Mouse (Mus musculus): ENCODE data around the gene Btg1. TPM values are rescaled to one million over a fixed set of nuclear protein-coding genes. Genes with fewer than 3 reads are reported as not detected.

The Btg1 gene
- 10 to 100 TPM; 34.1 to 39.4 (median 35.2) TPM for total RNA-seq (2022)

DNA sequence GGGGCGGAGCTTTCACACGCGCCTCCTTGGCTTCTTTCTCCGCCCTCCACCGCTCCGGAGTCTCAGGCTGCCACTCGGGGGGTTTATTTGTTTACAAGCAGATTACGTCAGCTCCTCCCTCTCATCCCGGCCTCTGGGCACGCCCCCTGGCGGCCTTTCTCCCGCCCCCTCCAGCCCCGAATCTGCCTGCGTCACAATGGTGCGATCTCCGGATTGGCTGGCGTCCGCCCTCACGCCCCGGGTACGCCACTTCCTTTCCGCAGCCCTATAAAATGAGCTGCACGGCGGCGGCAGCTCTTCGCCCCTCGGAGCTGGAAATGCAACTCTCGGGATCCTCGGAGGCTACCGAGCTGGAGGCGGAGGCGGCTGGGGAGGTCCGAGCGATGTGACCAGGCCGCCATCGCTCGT, at the start of gene Btg1:
Gene Btg1 (plus strand): TSS at position 298 of the 408 bp plus-strand sequence.
- DNase-seq (ENCODE audit: low spot score in 2 of 2), result peak; percentile 98 to 99

DNA sequence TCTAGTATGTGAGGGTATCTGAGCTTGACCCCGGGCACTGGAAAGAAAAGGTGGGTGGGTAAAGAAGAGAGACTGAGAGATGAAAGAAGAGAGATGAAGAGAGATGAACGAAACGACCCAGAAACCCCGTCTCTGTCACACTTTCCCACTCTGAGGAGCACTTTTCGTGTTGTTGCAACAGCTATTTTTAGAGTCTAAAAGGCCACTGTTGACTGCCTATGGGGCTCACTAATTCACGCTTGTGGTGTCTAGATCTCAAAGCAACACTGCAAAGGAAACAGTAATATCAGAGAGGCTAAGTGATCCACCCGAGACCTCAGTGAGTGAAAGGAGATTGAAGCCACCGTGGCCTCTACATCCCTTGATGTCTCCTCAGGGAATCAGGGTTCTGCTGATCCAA, 47.3 kb upstream of the Btg1 start:
- no peak for DNase-seq (ENCODE audit: low spot score in 2 of 2)

DNA sequence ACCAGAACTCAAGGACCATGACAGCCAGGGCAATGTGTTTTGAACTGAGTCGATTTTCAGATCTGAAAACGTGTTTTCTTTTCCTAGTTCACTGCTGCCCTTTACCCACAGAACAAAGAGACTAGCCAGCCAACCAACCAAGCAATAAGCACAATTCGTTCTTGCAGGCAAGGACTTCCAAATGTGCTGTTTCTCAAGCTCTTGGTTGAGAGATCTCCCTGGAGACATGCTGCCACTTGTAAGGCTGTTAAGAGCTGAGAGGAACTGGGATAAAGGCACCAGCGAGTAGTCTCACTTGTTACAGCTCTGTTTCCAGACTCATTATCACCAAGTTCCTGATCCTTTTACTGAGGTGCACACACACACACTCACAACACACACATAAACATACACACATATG, 45.6 kb upstream of the Btg1 start:
- DNase-seq (ENCODE audit: low spot score in 2 of 2), result no peak

DNA sequence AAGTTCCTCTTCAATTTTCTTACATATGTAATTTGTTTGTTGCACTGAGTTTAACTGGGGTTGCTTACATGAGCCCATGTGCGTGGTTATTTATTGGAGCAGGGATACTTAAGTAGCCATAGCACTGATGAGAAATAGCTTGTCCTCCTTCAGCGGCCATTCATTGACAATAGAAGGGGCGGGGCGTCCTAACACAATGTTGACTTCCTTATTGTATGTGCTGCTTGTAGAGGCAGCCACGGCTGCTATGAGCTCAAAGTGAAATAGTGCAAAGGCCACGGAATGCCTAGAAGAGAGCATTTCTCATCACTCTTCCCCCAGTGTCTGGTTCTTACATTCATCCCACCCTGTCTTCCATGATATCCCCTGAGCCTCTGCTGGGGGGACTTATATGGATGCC, 42.0 kb upstream of the Btg1 start:
- no peak for DNase-seq (ENCODE audit: low spot score in 2 of 2)

DNA sequence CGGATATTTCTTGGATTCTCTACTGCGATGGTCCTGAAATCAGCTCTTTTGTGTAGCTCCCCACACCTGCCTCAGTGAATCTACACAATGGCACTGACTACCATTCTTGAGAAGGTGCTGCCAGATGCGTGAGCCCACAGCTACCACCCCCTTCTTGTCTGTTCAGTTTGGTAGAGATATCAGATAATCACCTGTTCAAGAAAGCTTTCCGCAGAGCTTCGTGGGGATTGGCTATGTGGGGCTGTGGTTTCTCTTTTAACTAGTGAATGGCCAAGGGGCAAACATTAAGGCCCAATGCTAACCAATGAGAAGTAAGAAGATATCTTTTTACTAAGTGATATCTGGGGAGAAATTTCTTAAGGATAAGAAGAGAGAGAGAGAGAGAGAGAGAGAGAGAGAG, 41.5 kb upstream of the Btg1 start:
- DNase-seq (ENCODE audit: low spot score in 2 of 2), result no peak

DNA sequence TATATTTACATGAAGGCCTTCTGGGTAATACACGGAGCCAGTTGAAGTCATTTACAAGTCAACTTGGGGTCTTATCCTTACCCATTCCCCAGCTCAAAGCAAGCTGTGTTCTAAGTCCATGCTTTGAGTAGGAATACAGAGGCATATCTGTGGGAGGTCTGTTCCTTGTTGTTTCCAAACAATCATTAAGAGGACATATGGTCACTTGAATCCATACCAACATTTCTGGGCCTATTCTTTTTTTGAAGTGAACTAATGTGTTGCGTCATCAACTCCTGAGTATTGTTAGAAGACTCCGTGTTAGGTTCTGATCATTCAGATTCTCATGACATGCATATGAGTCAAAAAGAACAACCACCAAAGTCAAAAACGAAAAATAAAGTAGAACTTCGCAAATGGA, 37.9 kb upstream of the Btg1 start:
- DNase-seq (ENCODE audit: low spot score in 2 of 2), result no peak

DNA sequence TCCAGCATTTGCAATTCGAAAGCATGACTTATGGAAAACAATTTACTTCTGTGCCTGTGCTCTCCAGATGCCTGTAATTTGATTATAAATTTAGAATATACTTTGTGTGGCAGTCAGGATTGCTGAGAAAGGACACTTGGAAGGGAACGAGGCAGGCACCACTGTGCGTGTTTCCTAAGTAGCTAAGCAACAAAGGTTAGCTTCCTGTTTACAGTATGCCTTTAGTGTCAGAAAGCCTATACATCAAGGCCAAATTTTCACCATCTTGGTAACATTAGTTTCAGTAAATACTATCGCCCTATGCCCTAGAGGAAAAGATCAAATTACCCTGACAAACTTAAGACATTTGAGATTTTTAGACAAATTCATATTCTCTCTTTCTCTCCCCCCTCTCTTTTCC, 37.4 kb upstream of the Btg1 start:
- no peak for DNase-seq (ENCODE audit: low spot score in 2 of 2)

DNA sequence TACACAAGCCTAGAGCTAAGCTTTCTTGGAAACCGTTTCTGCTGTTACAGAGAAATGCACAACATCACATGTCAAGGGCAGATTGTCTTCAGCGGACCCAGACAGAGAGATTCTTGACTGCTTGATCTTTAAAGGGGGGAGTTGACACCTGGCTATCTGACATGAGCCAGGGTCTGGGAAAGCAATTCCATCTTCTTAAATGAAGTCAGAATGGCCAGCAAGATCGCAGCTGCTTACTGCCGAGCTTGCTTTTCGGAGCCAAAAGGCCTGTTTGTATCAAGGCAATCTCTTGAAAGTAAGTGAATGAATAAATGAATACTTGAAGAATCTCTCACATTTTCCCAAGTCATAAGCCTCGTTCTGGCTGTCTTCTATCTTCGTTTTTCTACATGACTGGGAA, 36.6 kb upstream of the Btg1 start:
- no peak for DNase-seq (ENCODE audit: low spot score in 2 of 2)

DNA sequence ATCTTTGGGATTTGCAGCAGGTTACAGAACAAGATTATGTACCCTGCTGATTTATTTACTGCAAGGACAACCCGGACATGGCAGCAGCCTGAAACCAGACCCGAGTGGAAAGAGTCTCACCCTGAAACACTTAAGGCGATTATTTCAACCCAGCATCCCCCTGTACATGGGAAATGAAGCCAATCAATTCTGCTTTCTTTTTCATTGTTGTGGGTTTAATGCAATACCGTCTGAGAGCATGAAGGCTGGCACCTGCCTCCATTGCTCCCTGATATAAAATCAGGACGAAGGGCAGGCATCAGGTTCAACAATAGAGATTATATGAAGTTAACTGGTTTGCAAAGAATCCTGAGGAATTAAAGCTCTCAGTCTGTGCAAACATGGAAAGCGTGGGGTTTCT, 35.6 kb upstream of the Btg1 start:
- no peak for DNase-seq (ENCODE audit: low spot score in 2 of 2)

DNA sequence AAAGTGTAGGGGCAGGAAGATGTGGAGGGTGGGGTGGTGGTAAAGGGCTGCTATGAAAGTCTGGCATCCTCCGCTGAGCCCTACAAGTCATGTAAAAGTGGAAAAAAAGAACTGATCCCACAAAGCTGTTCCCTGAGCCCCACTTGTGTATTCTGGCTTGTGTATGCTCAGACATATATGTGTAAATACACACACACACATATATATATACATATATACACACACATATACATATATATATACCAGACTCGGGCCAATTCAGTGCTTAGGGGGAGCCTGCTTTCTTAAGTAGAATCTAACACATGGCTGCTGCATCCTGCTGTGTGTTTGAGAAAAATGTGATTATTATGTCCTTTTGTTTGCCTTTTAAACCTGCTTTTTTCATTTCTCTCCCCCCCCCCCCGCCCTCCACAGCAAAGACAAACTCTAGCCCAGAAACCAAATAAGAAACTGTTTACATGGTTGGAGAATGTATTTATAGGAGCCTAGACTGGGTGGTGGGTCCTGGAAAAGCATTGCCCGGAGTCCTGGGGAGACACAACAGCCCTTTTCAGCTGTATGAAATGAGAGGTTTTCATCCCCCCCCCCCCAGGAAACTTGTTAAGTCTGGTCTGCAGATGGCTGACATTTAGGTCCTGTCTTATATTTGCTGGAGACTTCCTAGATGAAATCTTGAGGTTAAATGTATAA, 30.5 kb upstream of the Btg1 start:
- DNase-seq (ENCODE audit: low spot score in 2 of 2), result no peak

DNA sequence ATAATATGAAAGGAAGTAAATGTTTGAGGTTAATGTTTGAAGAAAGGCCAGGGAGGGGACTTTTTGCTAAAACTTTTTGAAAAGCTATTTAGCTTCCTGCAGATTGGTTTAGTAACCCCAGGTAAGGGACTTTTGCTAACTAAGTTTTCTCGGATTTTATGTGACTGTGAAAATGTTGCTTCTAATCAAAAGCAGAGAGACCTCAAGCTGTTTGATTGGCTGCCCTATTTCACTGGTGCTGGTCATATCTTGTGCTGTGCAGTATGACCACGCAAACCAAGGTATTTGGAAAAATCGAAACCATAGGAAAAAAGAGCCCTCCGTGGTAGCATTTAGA, 30.0 kb upstream of the Btg1 start:
- no peak for DNase-seq (ENCODE audit: low spot score in 2 of 2)

DNA sequence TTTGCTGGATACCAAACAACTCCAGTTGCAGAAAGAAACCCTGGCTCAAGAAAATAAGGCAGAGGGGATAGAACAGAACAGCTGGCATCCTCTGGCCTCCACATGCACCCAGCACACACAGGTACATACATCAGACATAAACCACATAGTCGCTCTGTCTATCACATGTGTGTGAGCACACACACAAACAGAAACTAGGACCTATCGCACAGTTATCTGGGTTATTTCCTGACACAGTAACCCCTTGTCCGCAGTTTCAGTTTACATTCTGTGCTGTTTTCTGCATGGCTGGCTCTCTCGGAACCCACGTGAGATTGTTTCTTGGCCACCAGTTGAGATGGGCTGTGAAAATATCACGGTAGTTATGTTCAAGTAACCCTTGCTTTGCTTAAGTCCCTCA, 28.6 kb upstream of the Btg1 start:
- DNase-seq (ENCODE audit: low spot score in 2 of 2), result no peak

DNA sequence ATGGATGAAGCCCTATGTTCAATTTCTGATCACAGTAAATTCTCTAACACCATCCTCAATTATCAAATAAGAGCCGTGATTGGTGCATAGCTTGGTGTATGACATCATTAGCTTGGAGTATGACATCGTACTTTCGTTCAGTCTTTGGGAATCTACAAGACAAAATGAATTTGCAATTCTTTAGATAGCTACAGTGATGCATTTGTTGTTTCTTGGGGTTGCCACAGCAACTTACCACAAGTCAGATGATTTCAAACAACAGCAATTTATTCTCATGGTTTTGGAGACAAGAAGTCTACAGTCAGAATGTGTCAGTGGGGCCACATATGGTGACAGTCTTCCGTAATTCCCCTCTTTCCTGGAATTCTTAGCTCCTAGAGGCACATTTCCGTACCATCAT, 27.0 kb upstream of the Btg1 start:
- no peak for DNase-seq (ENCODE audit: low spot score in 2 of 2)

DNA sequence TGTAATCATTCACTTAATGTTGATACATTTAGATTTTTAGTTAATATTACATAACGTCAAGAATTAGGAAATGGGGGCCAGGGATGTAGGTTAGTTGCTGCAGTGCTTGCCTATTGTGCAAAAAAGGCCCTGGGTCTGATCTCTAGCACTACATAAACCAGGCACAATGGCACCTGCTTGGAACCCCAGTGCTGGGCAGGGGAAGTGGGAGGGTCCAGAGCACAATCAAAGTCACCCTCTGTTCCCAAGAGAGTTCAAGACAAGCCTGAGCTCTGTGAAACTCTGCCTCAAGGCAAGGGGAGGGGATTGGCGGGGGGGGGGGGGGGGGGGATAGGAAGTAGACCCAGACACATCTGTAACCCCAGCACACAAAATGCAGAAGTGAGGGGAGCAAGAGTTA, 24.7 kb upstream of the Btg1 start:
- DNase-seq (ENCODE audit: low spot score in 2 of 2), result no peak

DNA sequence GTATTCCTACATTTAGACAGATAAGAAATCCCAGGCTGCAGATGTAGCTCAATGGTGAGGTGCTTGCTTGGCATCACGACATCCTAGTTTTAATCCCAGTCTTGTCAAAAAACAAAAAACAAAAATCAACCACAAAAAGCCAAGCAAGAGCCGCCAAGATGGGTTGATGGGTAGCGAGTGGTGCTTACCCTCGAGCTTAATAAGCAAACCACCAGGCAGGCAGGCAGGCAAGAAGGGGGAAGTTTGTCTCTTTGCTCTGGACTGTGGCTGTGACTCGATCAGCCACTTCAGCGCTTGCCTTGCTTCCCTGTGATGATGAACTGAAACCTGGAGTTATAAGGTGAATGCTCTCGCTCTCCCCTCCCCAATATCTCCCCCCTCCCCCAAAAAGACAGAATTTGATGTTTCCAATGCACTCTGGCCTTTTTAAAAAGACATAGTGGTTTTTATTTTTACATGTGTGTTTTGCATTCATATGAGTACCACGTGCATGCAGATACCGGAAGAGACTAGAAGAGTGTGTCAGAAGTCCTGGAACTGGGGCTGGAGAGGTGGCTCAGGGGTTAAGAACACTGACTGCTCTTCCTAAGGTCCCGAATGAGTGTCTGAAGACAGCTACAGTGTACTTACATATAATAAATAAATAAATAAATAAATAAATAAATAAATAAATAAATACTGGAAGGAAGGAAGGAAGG, 21.2 kb upstream of the Btg1 start:
- DNase-seq (ENCODE audit: low spot score in 2 of 2), result no peak

DNA sequence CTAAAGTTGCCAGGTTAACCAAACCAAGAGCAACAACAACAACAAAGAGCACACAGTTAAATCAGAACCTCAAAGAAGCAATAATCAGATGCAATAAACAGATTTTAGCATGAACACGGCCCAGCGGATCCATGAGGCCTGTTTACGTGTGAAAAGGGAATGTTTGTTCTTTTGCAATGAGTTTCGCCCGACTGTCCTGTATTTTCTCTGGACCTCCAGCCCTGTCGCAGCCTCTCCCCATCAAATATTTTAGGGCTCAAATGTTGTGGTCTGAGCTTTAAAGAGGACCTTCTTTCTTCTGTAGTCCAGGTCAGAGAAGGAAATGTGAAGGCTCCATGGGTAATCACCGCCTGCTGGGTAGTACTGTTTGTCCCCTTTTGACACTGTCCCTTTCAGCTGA, 20.4 kb upstream of the Btg1 start:
- DNase-seq (ENCODE audit: low spot score in 2 of 2), result no peak

DNA sequence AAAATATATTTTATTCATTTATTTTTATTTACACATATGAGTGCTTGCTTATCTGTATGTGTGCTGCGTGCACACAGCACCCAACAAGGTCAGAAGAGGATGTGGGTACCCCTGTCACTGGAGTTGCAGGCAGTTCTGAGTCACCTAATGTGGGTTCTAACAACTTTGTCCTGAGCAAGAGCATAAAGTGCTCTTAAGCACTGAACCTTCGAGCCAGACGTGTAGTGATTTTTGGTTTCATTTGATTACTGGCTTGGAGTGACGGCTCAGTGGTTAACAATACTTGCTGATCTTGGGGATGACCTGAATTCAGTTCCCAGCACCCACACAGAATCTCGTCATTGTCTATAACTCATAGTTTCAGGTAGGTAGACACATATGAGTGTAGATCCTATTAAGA, 17.2 kb upstream of the Btg1 start:
- no peak for DNase-seq (ENCODE audit: low spot score in 2 of 2)

DNA sequence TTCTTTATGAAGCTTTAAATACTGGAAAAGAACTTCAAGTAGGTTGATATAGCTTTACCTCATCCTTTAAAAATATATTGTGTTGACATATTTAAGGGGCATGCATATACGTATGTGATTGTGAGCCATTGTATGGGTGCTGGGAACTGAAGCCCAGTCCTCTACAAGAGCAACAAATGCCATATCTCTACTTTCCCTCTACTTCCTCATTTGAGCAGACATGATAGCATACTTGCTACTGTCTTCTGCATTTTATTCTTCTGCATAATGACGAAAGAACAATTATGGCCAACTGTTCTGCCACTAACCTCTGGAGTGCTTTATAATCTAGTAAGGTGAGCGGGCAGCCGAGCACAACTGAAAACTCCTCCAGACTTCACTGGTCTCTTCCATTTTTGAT, 15.1 kb upstream of the Btg1 start:
- DNase-seq (ENCODE audit: low spot score in 2 of 2), result no peak

DNA sequence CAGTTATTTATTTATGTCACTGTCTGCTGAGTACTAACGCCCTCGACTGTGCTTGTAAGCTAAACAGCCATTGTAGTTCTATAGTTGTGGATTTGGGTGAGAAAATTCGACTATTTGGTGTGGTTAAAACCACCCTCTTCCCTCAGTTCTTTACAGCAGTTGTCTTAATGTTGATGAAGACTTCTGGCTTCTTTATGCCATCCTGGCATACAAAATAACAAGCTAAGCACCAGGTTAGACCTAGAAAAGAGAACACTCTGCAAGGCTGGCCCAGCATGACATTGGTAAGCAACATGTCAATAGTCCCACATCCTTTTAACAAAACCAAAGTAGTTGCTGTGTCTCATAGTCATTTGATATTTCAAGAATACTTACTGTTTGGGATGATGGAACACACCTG, 14.5 kb upstream of the Btg1 start:
- no peak for DNase-seq (ENCODE audit: low spot score in 2 of 2)

DNA sequence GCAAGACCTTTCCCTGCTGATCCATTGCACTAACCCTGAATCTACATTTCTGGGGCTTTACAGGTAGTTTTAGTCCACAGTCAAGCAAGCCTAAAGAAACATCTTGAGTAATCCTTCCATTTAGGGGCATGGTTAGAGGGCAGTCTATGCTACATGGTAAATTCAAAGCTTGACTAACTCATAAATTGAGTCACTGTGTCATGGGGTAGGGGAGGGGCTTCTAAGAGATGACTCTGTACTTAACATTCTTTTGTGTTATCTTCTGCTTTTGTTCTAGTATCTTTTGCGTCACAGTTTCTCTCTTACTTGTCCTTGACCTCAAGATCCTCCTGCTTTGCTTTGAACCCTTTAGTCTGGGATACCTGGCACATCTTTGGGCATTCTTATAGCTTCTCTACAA, 11.6 kb upstream of the Btg1 start:
- DNase-seq (ENCODE audit: low spot score in 2 of 2), result no peak

DNA sequence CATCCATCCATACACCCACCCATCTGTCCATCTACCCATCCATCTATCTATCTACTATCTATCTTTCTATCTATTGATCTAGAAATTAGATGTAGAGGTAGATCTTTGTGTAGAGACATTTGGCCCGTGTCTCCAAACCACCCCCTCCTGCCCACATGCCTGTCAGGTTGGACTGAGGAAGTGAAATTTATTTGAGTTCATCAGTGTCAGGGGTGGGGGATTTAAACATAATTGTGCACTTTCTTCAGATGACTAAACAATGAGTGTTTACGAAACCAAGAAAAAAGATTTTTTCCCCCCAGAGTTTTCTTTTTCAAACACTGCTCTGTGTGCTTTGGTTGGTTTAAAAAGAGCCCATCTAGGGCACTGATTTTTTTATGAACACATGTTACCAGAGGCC, 10.9 kb upstream of the Btg1 start:
- no peak for DNase-seq (ENCODE audit: low spot score in 2 of 2)

DNA sequence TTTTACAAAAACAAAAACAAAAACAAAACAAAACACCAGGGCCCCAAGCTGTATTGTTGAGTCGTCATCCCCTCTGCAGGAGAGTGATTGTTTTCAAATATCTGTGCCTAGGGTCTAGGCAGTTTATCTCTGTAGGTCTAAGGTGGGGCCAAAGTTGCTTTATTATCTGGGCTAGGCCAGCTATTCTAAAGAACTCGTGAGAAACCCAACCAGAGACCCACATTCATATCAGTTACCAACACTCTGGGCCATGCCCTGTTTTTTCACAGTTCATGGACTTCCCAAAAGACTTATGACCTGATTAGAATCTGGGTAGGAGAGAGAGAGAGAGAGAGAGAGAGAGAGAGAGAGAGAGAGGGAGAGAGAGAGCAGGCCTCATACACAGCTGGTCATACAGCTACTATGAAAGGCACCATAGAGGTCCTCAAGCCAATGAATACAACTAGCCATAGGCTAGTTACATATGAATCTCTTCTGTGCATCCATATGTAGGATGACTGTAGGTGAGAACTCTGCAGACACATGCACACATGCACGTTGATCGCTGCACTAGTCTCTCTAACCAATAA, 9.1 kb upstream of the Btg1 start:
- no peak for DNase-seq (ENCODE audit: low spot score in 2 of 2)

Data from left cerebral cortex, adult 8-10 months (tissue).